Mouse (Mus musculus): ENCODE data around the gene Olfr488. TPM values are rescaled to one million over a fixed set of nuclear protein-coding genes. Genes with fewer than 3 reads are reported as not detected.
"Not testable (repeated sequence)": the region's sequence is repeated elsewhere in the genome, so short reads cannot be mapped to it uniquely, and the experiment has no call there.

Olfr488 gene
- not detected in 2 replicates for polyA plus RNA-seq (2015; fragmentation: Nextera tagmentation; extraction: Ambion mirVana)

- Histone ChIP-seq H3K4me1 (ENCODE audit: control insufficient read depth, insufficient read depth, low read length) (no peaks in the 10 kb centered on the region), H3K36me3 (ENCODE audit: control insufficient read depth, insufficient read depth, low read length) (no peaks in the 10 kb centered on the region), H3K9ac (ENCODE audit: low read length) (no peak within 1 kb of the TSS), H3K4me3 (replicated peaks; ENCODE audit: low read length) (no peak within 1 kb of the TSS), H3K9me3 (replicated peaks; ENCODE audit: control insufficient read depth, low read length) (no peaks in the 10 kb centered on the region), H3K4me2 (ENCODE audit: low read depth, low read length) (no peak within 1 kb of the TSS), H3K27me3 (ENCODE audit: control insufficient read depth, insufficient read depth, low read length) (no peaks in the 10 kb centered on the region), H3K27ac (ENCODE audit: low read length) (no peak within 1 kb of the TSS)
- no peak for ATAC-seq (ENCODE audit: insufficient read depth, low FRiP score)
These were observed at the start of gene Olfr488 for GRCm38 (mm10) chr7:108258247-108258646. Gene Olfr488 (minus strand): TSS chr7:108258347.

DNA sequence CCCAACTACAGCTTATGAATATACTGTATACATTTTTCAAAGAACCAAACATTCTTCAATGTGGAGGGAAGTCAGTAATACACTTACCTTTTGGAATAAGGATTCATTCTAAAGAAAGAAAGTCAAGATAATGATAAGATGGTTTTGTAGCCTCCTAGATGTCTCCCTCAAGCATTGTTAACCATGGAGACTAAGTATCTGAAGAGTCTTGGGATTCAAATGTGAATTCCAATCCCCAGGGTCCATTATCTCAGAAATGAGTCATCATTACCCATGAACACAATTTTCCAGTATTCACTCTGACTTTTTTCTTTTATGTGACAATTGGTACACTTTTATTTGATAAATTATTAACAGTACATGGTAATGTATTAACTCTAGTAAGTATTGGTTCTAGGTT lies 30.7 kb upstream of the Olfr488 start, which contains the start of gene Olfr490:
TSS of gene Olfr490 (minus strand) at position 101 of the 400 bp plus-strand sequence.
- H3K27me3 ChIP-seq (ENCODE audit: control insufficient read depth, insufficient read depth, low read length), result no peaks in the 10 kb centered on the region
- H3K36me3 ChIP-seq (ENCODE audit: control insufficient read depth, insufficient read depth, low read length), result no peaks in the 10 kb centered on the region
- no peaks in the 10 kb centered on the region for H3K9me3 ChIP-seq (replicated peaks; ENCODE audit: control insufficient read depth, low read length)
- H3K4me1 ChIP-seq (ENCODE audit: control insufficient read depth, insufficient read depth, low read length), result no peaks in the 10 kb centered on the region
- ATAC-seq (ENCODE audit: insufficient read depth, low FRiP score), result no peak
- H3K4me3 ChIP-seq (replicated peaks; ENCODE audit: low read length), result no peak within 1 kb of the TSS
- H3K4me2 ChIP-seq (ENCODE audit: low read depth, low read length), result no peak within 1 kb of the TSS
- H3K27ac ChIP-seq (ENCODE audit: low read length), result no peak within 1 kb of the TSS
- H3K9ac ChIP-seq (ENCODE audit: low read length), result no peak within 1 kb of the TSS

DNA sequence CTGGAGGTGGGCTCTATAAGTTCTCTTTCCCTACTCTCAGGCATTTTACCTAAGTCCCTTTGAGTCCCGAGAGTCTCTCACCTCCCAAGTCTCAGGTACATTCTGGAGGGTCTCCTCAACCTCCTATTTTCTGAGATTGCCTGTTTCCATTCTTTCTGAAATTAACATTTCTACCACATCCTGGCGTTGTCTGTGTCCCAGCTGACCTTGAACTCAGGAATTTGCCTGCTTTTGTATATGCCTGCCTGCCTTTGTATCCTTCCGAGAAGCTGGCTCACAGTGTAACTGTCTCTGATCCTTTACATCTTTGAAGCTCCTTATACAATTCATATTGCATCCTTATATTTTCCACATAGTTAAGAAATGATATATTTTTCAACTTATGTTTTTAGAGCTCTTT lies 24.6 kb downstream of the Olfr488 start:
- Histone ChIP-seq H3K4me2 (ENCODE audit: low read depth, low read length) (no peak overlapping the region), H3K4me3 (replicated peaks; ENCODE audit: low read length) (no peak overlapping the region), H3K9me3 (replicated peaks; ENCODE audit: control insufficient read depth, low read length) (no peaks in the 10 kb centered on the region), H3K27ac (ENCODE audit: low read length) (no peak overlapping the region), H3K36me3 (ENCODE audit: control insufficient read depth, insufficient read depth, low read length) (no peaks in the 10 kb centered on the region), H3K4me1 (ENCODE audit: control insufficient read depth, insufficient read depth, low read length) (no peaks in the 10 kb centered on the region), H3K27me3 (ENCODE audit: control insufficient read depth, insufficient read depth, low read length) (no peaks in the 10 kb centered on the region), H3K9ac (ENCODE audit: low read length) (no peak overlapping the region)
- 64% methylated on average over 3 of the region's 3 CpGs for WGBS
- ATAC-seq (ENCODE audit: insufficient read depth, low FRiP score), result no peak

DNA sequence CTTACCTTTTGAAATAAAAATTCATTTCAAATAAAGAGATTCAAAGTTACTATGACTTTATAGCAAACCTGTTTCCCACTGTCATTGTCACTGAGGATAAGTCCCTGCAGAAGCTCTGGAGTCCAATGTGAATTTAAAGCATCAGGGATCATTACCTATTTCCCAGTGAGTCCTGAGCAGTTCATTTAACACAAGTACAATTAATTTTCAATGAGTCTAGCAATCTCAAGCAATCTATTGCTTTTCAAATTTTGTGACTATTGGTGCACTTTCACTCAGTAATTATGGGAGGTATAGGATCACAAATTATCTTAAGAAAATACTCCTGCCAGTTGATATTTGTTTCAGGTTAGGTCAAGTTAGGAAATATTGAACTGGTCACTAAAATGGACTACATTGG lies 43.6 kb downstream of the Olfr488 start, which contains the start of gene Olfr487:
TSS of gene Olfr487 (minus strand) at position 101 of the 400 bp plus-strand sequence.
- not testable (repeated sequence) for H3K4me2 ChIP-seq (ENCODE audit: low read depth, low read length); H3K4me1 ChIP-seq (ENCODE audit: control insufficient read depth, insufficient read depth, low read length); H3K4me3 ChIP-seq (replicated peaks; ENCODE audit: low read length); H3K9me3 ChIP-seq (replicated peaks; ENCODE audit: control insufficient read depth, low read length); H3K36me3 ChIP-seq (ENCODE audit: control insufficient read depth, insufficient read depth, low read length); H3K27ac ChIP-seq (ENCODE audit: low read length); ATAC-seq (ENCODE audit: insufficient read depth, low FRiP score); H3K9ac ChIP-seq (ENCODE audit: low read length); H3K27me3 ChIP-seq (ENCODE audit: control insufficient read depth, insufficient read depth, low read length)

Other genes with a start within 250 kb of the Olfr488 start
- not detected in 2 replicates for gene Olfr478, start 224.4 kb downstream of the Olfr488 start, polyA plus RNA-seq (2015; fragmentation: Nextera tagmentation; extraction: Ambion mirVana)
- gene Olfr479, start 207.7 kb downstream of the Olfr488 start, polyA plus RNA-seq (2015; fragmentation: Nextera tagmentation; extraction: Ambion mirVana), result not detected in 2 replicates
- gene Olfr480, start 191.0 kb downstream of the Olfr488 start, polyA plus RNA-seq (2015; fragmentation: Nextera tagmentation; extraction: Ambion mirVana), result not detected in 2 replicates
- not detected in 2 replicates for gene Olfr481, start 178.5 kb downstream of the Olfr488 start, polyA plus RNA-seq (2015; fragmentation: Nextera tagmentation; extraction: Ambion mirVana)
- 0.18 and 0.24 TPM in 2 replicates for gene Olfr482, start 160.8 kb downstream of the Olfr488 start, polyA plus RNA-seq (2015; fragmentation: Nextera tagmentation; extraction: Ambion mirVana)
- not detected in 2 replicates for gene Olfr483, start 157.5 kb downstream of the Olfr488 start, polyA plus RNA-seq (2015; fragmentation: Nextera tagmentation; extraction: Ambion mirVana)
- gene Olfr484, start 130.9 kb downstream of the Olfr488 start, polyA plus RNA-seq (2015; fragmentation: Nextera tagmentation; extraction: Ambion mirVana), result not detected in 2 replicates
- not detected in 2 replicates for gene Olfr485, start 98.5 kb downstream of the Olfr488 start, polyA plus RNA-seq (2015; fragmentation: Nextera tagmentation; extraction: Ambion mirVana)
- gene Olfr486, start 85.6 kb downstream of the Olfr488 start, polyA plus RNA-seq (2015; fragmentation: Nextera tagmentation; extraction: Ambion mirVana), result not detected in 2 replicates
- gene Olfr487, start 43.7 kb downstream of the Olfr488 start, polyA plus RNA-seq (2015; fragmentation: Nextera tagmentation; extraction: Ambion mirVana), result not detected in 2 replicates
- gene Olfr490, start 30.6 kb upstream of the Olfr488 start, polyA plus RNA-seq (2015; fragmentation: Nextera tagmentation; extraction: Ambion mirVana), result not detected in 2 replicates
- gene Olfr491, start 55.1 kb upstream of the Olfr488 start, polyA plus RNA-seq (2015; fragmentation: Nextera tagmentation; extraction: Ambion mirVana), result not detected in 2 replicates
- not detected in 2 replicates for gene Olfr492, start 65.3 kb upstream of the Olfr488 start, polyA plus RNA-seq (2015; fragmentation: Nextera tagmentation; extraction: Ambion mirVana)
- not detected in 2 replicates for gene Olfr493, start 88.6 kb upstream of the Olfr488 start, polyA plus RNA-seq (2015; fragmentation: Nextera tagmentation; extraction: Ambion mirVana)
- gene Olfr494, start 107.0 kb upstream of the Olfr488 start, polyA plus RNA-seq (2015; fragmentation: Nextera tagmentation; extraction: Ambion mirVana), result not detected in 2 replicates
- not detected in 2 replicates for gene Olfr495, start 134.8 kb upstream of the Olfr488 start, polyA plus RNA-seq (2015; fragmentation: Nextera tagmentation; extraction: Ambion mirVana)
- not detected in 2 replicates for gene Olfr497, start 162.1 kb upstream of the Olfr488 start, polyA plus RNA-seq (2015; fragmentation: Nextera tagmentation; extraction: Ambion mirVana)
- gene Olfr498, start 207.0 kb upstream of the Olfr488 start, polyA plus RNA-seq (2015; fragmentation: Nextera tagmentation; extraction: Ambion mirVana), result not detected in 2 replicates

Data from stomach, embryonic 16.5 days (tissue).